Mouse (Mus musculus) megakaryocyte, embryonic 14.5 days (primary cell): ENCODE data around the gene Abhd18.

Source experiments
- FLI1 ChIP-seq: IDR thresholded peaks from 2 replicates; pipeline ENCODE4 v1.6.1; 2012; ENCODE audit warnings: low read length, inconsistent platforms, mixed read lengths
- GATA1 ChIP-seq: IDR thresholded peaks from 3 replicates; pipeline ENCODE4 v1.6.1; 2012; ENCODE audit warnings: mixed read lengths, low read length, inconsistent platforms, borderline replicate concordance

- TF ChIP-seq GATA1 (no peak), FLI1 (no peak)
These were observed 134.0 kb downstream of the Abhd18 start for GRCm38 (mm10) chr3:40980758-40981157.
